Mouse (Mus musculus) pancreas, adult 10 weeks (tissue): ENCODE data around the gene Gm14325. TPM values are rescaled to one million over a fixed set of nuclear protein-coding genes. Genes with fewer than 3 reads are reported as not detected.

Source experiments
- polyA plus RNA-seq: library from polyadenylated mRNA; stranded (reverse); fragments of 350-450 nt; fragmentation: Illumina TruSeq; extraction: RNeasy Lipid Tissue Mini Kit (QIAGEN cat#74804); gene quantifications from one replicate; pipeline ENCODE4 v1.2.3, GENCODE M21; 2015; ENCODE audit warnings: low read depth, low replicate concordance; ENCODE audit not compliant: insufficient read depth

Gene Gm14325
- 8.2 TPM for polyA plus RNA-seq

GRCm38 (mm10) chr2:177839901-177840663 lies at the start of gene Gm14325:
TSS of gene Gm14325 (minus strand) at chr2:177840336.

Other genes starting within 250 kb of the Gm14325 start
- 3.9 TPM for gene Gm14322, start 81.0 kb downstream of the Gm14325 start, polyA plus RNA-seq
- 1.4 TPM for gene Gm14327, start 56.8 kb upstream of the Gm14325 start, polyA plus RNA-seq
- not detected for gene Zfp972, start 85.3 kb upstream of the Gm14325 start, polyA plus RNA-seq
- gene Gm14326, start 117.0 kb upstream of the Gm14325 start, polyA plus RNA-seq, result 4.8 TPM
- 3.1 TPM for gene Zfp971, start 182.9 kb upstream of the Gm14325 start, polyA plus RNA-seq
- 2.7 TPM for gene Zfp931, start 238.1 kb upstream of the Gm14325 start, polyA plus RNA-seq